Mouse (Mus musculus): ENCODE measurements at regions not wholly inside any gene's neighbourhood (a gene's known extent, or its start where the extent isn't known, plus 50 kb on each side); places are given as distances from the start of the nearest gene placed in this dataset.

DNA sequence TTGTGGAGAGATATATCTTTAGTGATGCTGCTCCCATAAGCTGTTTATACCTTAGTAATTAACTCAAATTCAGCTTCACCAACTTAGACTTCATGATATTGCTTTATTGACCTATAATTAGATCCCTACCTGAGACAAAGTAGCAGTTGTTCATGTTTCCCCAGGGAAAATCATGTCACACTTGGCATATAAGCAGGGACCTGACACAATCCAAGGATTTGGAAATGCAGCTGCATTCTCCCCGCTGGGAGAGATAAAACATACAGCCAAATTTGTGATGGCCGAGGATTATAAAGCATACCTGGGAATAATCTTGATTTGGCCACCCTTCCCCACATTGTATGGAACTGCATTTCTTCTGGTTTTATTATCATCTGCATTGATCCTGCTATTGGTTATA lies 55.6 kb upstream of the Tmc1 start:
- Histone ChIP-seq H3K27me3 (no peaks in the 10 kb centered on the region), H3K36me3 (replicated peaks) (no peaks in the 10 kb centered on the region), H3K27ac (replicated peaks) (no peak overlapping the region), H3K9ac (no peak overlapping the region), H3K9me3 (replicated peaks) (no peaks in the 10 kb centered on the region), H3K4me3 (replicated peaks) (no peak overlapping the region), H3K4me2 (no peak overlapping the region), H3K4me1 (replicated peaks) (no peaks in the 10 kb centered on the region)
- 55% methylated on average over 2 of the region's 2 CpGs for WGBS (ENCODE audit: insufficient replicate concordance)
- ATAC-seq (ENCODE audit: insufficient read depth) = no peak

DNA sequence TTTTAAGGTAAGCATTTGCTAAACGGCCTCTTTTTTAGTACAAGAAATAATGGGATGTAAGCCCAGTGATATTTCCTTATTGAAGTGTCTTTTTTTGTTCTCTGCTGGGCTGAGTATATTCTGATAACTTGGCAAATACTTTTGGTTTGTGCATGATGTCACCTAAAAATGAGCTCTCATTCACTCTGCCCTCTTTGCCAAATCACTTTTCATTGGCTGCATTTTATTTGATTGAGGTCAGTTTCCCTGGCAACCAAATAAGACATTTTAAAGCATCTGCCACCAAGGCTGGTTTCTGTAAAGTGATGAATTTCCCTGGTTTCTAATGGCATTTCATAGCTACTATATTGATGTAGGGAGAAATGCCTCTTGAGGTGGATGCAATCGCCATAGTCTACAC lies 50.4 kb upstream of the Tmc1 start:
- Histone ChIP-seq H3K4me1 (replicated peaks) (no peaks in the 10 kb centered on the region), H3K27ac (replicated peaks) (no peak overlapping the region), H3K36me3 (replicated peaks) (no peaks in the 10 kb centered on the region), H3K27me3 (no peaks in the 10 kb centered on the region), H3K9ac (no peak overlapping the region), H3K4me2 (no peak overlapping the region), H3K4me3 (replicated peaks) (no peak overlapping the region), H3K9me3 (replicated peaks) (no peaks in the 10 kb centered on the region)
- ATAC-seq (ENCODE audit: insufficient read depth) = no peak
- 59% methylated on average over 2 of the region's 2 CpGs for WGBS (ENCODE audit: insufficient replicate concordance)

Measured in liver, embryonic 15.5 days (tissue).